Mouse (Mus musculus): Measurements from ENCODE around the gene Cox15. TPM values are rescaled to one million over a fixed set of nuclear protein-coding genes. Genes with fewer than 3 reads are reported as not detected.

Cox15 gene
- polyA plus RNA-seq, 1 experiment from 2014 or later: 9.3 TPM

GRCm38 (mm10) chr19:43784761-43785160 lies 32.0 kb upstream of the Cox15 start:
- Histone ChIP-seq H3K27ac (replicated peaks; ENCODE audit: low read depth, low read length) (no peak overlapping the region), H3K36me3 (ENCODE audit: control insufficient read depth, insufficient read depth, low read length) (no peaks in the 10 kb centered on the region), H3K9me3 (ENCODE audit: control insufficient read depth, low read length) (no peaks in the 10 kb centered on the region), H3K27me3 (ENCODE audit: control insufficient read depth, insufficient read depth, low read length) (no peaks in the 10 kb centered on the region), H3K4me1 (ENCODE audit: control insufficient read depth, insufficient read depth, low read length) (no peaks in the 10 kb centered on the region), H3K4me2 (ENCODE audit: low read depth, severe bottlenecking) (no peak overlapping the region), H3K4me3 (ENCODE audit: low read depth, low read length) (no peak overlapping the region), H3K9ac (ENCODE audit: low read length) (no peak overlapping the region)
- 69% methylated on average over 8 of the region's 8 CpGs for WGBS
- ATAC-seq (ENCODE audit: insufficient number of reproducible peaks, low FRiP score, low TSS enrichment, low read depth) (no peak), DNase-seq (ENCODE audit: low spot score) (no peak)

GRCm38 (mm10) chr19:43781980-43782379 lies 29.2 kb upstream of the Cox15 start, which contains the start of gene Abcc2:
Gene Abcc2, plus strand, starts transcription at chr19:43782192.
- WGBS: 78% methylated on average over 3 of the region's 3 CpGs
- no peak for DNase-seq (ENCODE audit: low spot score)

GRCm38 (mm10) chr19:43780391-43780790 lies 27.6 kb upstream of the Cox15 start:
- Histone ChIP-seq H3K4me2 (ENCODE audit: low read depth, severe bottlenecking) (no peak overlapping the region), H3K9ac (ENCODE audit: low read length) (no peak overlapping the region), H3K27ac (replicated peaks; ENCODE audit: low read depth, low read length) (no peak overlapping the region), H3K9me3 (ENCODE audit: control insufficient read depth, low read length) (no peaks in the 10 kb centered on the region), H3K4me3 (ENCODE audit: low read depth, low read length) (no peak overlapping the region), H3K4me1 (ENCODE audit: control insufficient read depth, insufficient read depth, low read length) (no peaks in the 10 kb centered on the region), H3K27me3 (ENCODE audit: control insufficient read depth, insufficient read depth, low read length) (no peaks in the 10 kb centered on the region), H3K36me3 (ENCODE audit: control insufficient read depth, insufficient read depth, low read length) (no peaks in the 10 kb centered on the region)
- DNase-seq (ENCODE audit: low spot score) (no peak), ATAC-seq (ENCODE audit: insufficient number of reproducible peaks, low FRiP score, low TSS enrichment, low read depth) (no peak)
- WGBS: 90% methylated on average over 5 of the region's 5 CpGs

More at GRCm38 (mm10) chr19:43781980-43782379, 29.2 kb upstream of the Cox15 start, which contains the start of gene Abcc2:
- no peak within 1 kb of the TSS for H3K9ac ChIP-seq (ENCODE audit: low read length)
- H3K4me2 ChIP-seq (ENCODE audit: low read depth, severe bottlenecking): no peak within 1 kb of the TSS
- no peak within 1 kb of the TSS for H3K4me3 ChIP-seq (ENCODE audit: low read depth, low read length)
- H3K4me1 ChIP-seq (ENCODE audit: control insufficient read depth, insufficient read depth, low read length): no peaks in the 10 kb centered on the region
- H3K9me3 ChIP-seq (ENCODE audit: control insufficient read depth, low read length): no peaks in the 10 kb centered on the region
- ATAC-seq (ENCODE audit: insufficient number of reproducible peaks, low FRiP score, low TSS enrichment, low read depth): no peak
- H3K27me3 ChIP-seq (ENCODE audit: control insufficient read depth, insufficient read depth, low read length): no peaks in the 10 kb centered on the region
- no peak within 1 kb of the TSS for H3K27ac ChIP-seq (replicated peaks; ENCODE audit: low read depth, low read length)
- H3K36me3 ChIP-seq (ENCODE audit: control insufficient read depth, insufficient read depth, low read length): no peaks in the 10 kb centered on the region

- 75% methylated on average over 2 of the region's 2 CpGs for WGBS
- Histone ChIP-seq H3K9ac (ENCODE audit: low read length) (no peak overlapping the region), H3K4me2 (ENCODE audit: low read depth, severe bottlenecking) (no peak overlapping the region), H3K27ac (replicated peaks; ENCODE audit: low read depth, low read length) (no peak overlapping the region), H3K27me3 (ENCODE audit: control insufficient read depth, insufficient read depth, low read length) (no peaks in the 10 kb centered on the region), H3K4me3 (ENCODE audit: low read depth, low read length) (no peak overlapping the region), H3K9me3 (ENCODE audit: control insufficient read depth, low read length) (no peaks in the 10 kb centered on the region), H3K36me3 (ENCODE audit: control insufficient read depth, insufficient read depth, low read length) (no peaks in the 10 kb centered on the region), H3K4me1 (ENCODE audit: control insufficient read depth, insufficient read depth, low read length) (no peaks in the 10 kb centered on the region)
- ATAC-seq (ENCODE audit: insufficient number of reproducible peaks, low FRiP score, low TSS enrichment, low read depth) (no peak), DNase-seq (ENCODE audit: low spot score) (no peak)
Observed at GRCm38 (mm10) chr19:43777308-43777707, 24.5 kb upstream of the Cox15 start.

- H3K9me3 ChIP-seq (ENCODE audit: control insufficient read depth, low read length): no peaks in the 10 kb centered on the region
- no peak for ATAC-seq (ENCODE audit: insufficient number of reproducible peaks, low FRiP score, low TSS enrichment, low read depth)
- H3K4me1 ChIP-seq (ENCODE audit: control insufficient read depth, insufficient read depth, low read length): no peaks in the 10 kb centered on the region
- H3K36me3 ChIP-seq (ENCODE audit: control insufficient read depth, insufficient read depth, low read length): no peaks in the 10 kb centered on the region
- no peak for DNase-seq (ENCODE audit: low spot score)
- H3K4me3 ChIP-seq (ENCODE audit: low read depth, low read length): no peak overlapping the region
- no peak overlapping the region for H3K9ac ChIP-seq (ENCODE audit: low read length)
- H3K4me2 ChIP-seq (ENCODE audit: low read depth, severe bottlenecking): no peak overlapping the region
- H3K27me3 ChIP-seq (ENCODE audit: control insufficient read depth, insufficient read depth, low read length): no peaks in the 10 kb centered on the region
- WGBS: 84% methylated on average over 4 of the region's 4 CpGs
- no peak overlapping the region for H3K27ac ChIP-seq (replicated peaks; ENCODE audit: low read depth, low read length)
Observed at GRCm38 (mm10) chr19:43776561-43776960, 23.8 kb upstream of the Cox15 start.

GRCm38 (mm10) chr19:43775433-43775832 lies 22.6 kb upstream of the Cox15 start:
- no peak overlapping the region for H3K9ac ChIP-seq (ENCODE audit: low read length)
- H3K36me3 ChIP-seq (ENCODE audit: control insufficient read depth, insufficient read depth, low read length): no peaks in the 10 kb centered on the region
- no peaks in the 10 kb centered on the region for H3K4me1 ChIP-seq (ENCODE audit: control insufficient read depth, insufficient read depth, low read length)
- no peaks in the 10 kb centered on the region for H3K9me3 ChIP-seq (ENCODE audit: control insufficient read depth, low read length)
- no peak overlapping the region for H3K27ac ChIP-seq (replicated peaks; ENCODE audit: low read depth, low read length)
- no peak overlapping the region for H3K4me3 ChIP-seq (ENCODE audit: low read depth, low read length)
- no peak for DNase-seq (ENCODE audit: low spot score)
- no peak overlapping the region for H3K4me2 ChIP-seq (ENCODE audit: low read depth, severe bottlenecking)
- WGBS: 81% methylated on average over 10 of the region's 10 CpGs
- no peak for ATAC-seq (ENCODE audit: insufficient number of reproducible peaks, low FRiP score, low TSS enrichment, low read depth)
- no peaks in the 10 kb centered on the region for H3K27me3 ChIP-seq (ENCODE audit: control insufficient read depth, insufficient read depth, low read length)

GRCm38 (mm10) chr19:43772311-43772710 lies 19.5 kb upstream of the Cox15 start:
- WGBS: 76% methylated on average over 6 of the region's 6 CpGs

GRCm38 (mm10) chr19:43771499-43771969 lies 18.7 kb upstream of the Cox15 start:
- 89% methylated on average over 5 of the region's 5 CpGs for WGBS
- Histone ChIP-seq H3K9me3 (ENCODE audit: control insufficient read depth, low read length) (no peaks in the 10 kb centered on the region), H3K9ac (ENCODE audit: low read length) (no peak overlapping the region), H3K4me2 (ENCODE audit: low read depth, severe bottlenecking) (no peak overlapping the region), H3K27ac (replicated peaks; ENCODE audit: low read depth, low read length) (no peak overlapping the region), H3K36me3 (ENCODE audit: control insufficient read depth, insufficient read depth, low read length) (no peaks in the 10 kb centered on the region), H3K4me3 (ENCODE audit: low read depth, low read length) (no peak overlapping the region), H3K4me1 (ENCODE audit: control insufficient read depth, insufficient read depth, low read length) (no peaks in the 10 kb centered on the region), H3K27me3 (ENCODE audit: control insufficient read depth, insufficient read depth, low read length) (no peaks in the 10 kb centered on the region)
- ATAC-seq (ENCODE audit: insufficient number of reproducible peaks, low FRiP score, low TSS enrichment, low read depth) (no peak), DNase-seq (ENCODE audit: low spot score) (no peak)

More at GRCm38 (mm10) chr19:43772311-43772710, 19.5 kb upstream of the Cox15 start:
- no peaks in the 10 kb centered on the region for H3K27me3 ChIP-seq (ENCODE audit: control insufficient read depth, insufficient read depth, low read length)
- H3K27ac ChIP-seq (replicated peaks; ENCODE audit: low read depth, low read length): no peak overlapping the region
- no peaks in the 10 kb centered on the region for H3K36me3 ChIP-seq (ENCODE audit: control insufficient read depth, insufficient read depth, low read length)
- H3K4me3 ChIP-seq (ENCODE audit: low read depth, low read length): no peak overlapping the region
- no peak overlapping the region for H3K4me2 ChIP-seq (ENCODE audit: low read depth, severe bottlenecking)
- no peak overlapping the region for H3K9ac ChIP-seq (ENCODE audit: low read length)
- ATAC-seq (ENCODE audit: insufficient number of reproducible peaks, low FRiP score, low TSS enrichment, low read depth) (no peak), DNase-seq (ENCODE audit: low spot score) (no peak)
- no peaks in the 10 kb centered on the region for H3K9me3 ChIP-seq (ENCODE audit: control insufficient read depth, low read length)
- no peaks in the 10 kb centered on the region for H3K4me1 ChIP-seq (ENCODE audit: control insufficient read depth, insufficient read depth, low read length)

- Histone ChIP-seq H3K9me3 (ENCODE audit: control insufficient read depth, low read length) (no peaks in the 10 kb centered on the region), H3K36me3 (ENCODE audit: control insufficient read depth, insufficient read depth, low read length) (no peaks in the 10 kb centered on the region), H3K4me3 (ENCODE audit: low read depth, low read length) (no peak overlapping the region), H3K4me1 (ENCODE audit: control insufficient read depth, insufficient read depth, low read length) (no peaks in the 10 kb centered on the region), H3K27ac (replicated peaks; ENCODE audit: low read depth, low read length) (no peak overlapping the region), H3K9ac (ENCODE audit: low read length) (no peak overlapping the region), H3K4me2 (ENCODE audit: low read depth, severe bottlenecking) (no peak overlapping the region), H3K27me3 (ENCODE audit: control insufficient read depth, insufficient read depth, low read length) (no peaks in the 10 kb centered on the region)
- DNase-seq (ENCODE audit: low spot score): no peak
- no peak for ATAC-seq (ENCODE audit: insufficient number of reproducible peaks, low FRiP score, low TSS enrichment, low read depth)
- 91% methylated on average over 4 of the region's 4 CpGs for WGBS
Observed at GRCm38 (mm10) chr19:43770584-43770983, 17.8 kb upstream of the Cox15 start.

Measured in limb, embryonic 11.5 days (tissue).